In the genomic region with DNA sequence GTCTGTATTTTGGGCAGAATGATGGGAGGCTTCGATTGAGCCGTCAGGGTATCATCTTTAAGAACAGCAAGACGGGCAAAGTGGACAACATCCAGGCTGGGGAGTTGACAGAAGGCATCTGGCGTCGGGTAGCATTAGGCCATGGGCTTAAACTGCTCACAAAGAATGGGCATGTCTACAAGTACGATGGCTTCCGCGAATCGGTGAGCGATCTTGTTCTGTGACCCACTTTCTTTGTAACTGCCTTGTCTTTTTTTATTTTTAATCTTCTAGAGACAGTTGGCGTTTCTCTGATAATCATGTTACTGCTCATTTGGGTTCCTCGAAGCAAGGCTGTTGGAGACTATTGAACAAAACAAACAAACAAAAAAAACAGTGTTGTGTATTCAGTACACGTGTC, we compare ENCODE assay signal across 9 mouse cellular contexts. TPM values are rescaled to one million over a fixed set of nuclear protein-coding genes. Genes with fewer than 3 reads are reported as not detected.
DNase-seq lines count a peak whose midpoint lies in the region; ATAC-seq and TF ChIP-seq lines count a peak whose summit lies in the region.
"Had no signal": no experiment of that assay in that cellular context is flagged by ENCODE, and none has a peak within 500 bp of the region (broad histone marks: within the 10 kb centered on the region; RNA-seq: fewer than 3 reads in every experiment).

No protein-coding gene starts in this region.

- no peaks in the 10 kb centered on the region for H3K27me3 ChIP-seq in spleen, adult 2 months (ENCODE audit: control insufficient read depth, insufficient read depth, low read length)
- no peaks in the 10 kb centered on the region for H3K27me3 ChIP-seq in forebrain, embryonic 11.5 days (ENCODE audit: control insufficient read depth, insufficient read depth, low read length)
- peaks cover 26% of the 10 kb centered on the region for H3K27me3 ChIP-seq in liver, embryonic 12.5 days (replicated peaks)
- no peaks in the 10 kb centered on the region for H3K27me3 ChIP-seq in stomach, postnatal 0 days (ENCODE audit: control insufficient read depth, insufficient read depth, low read length)

- H3K36me3 ChIP-seq in spleen, adult 2 months (ENCODE audit: control insufficient read depth, insufficient read depth, low read length) = peaks cover 31% of the 10 kb centered on the region
- peaks cover 25% of the 10 kb centered on the region for H3K36me3 ChIP-seq in forebrain, embryonic 11.5 days (ENCODE audit: control insufficient read depth, insufficient read depth, low read length)
- peaks cover 50% of the 10 kb centered on the region for H3K36me3 ChIP-seq in liver, embryonic 12.5 days
- peaks cover 25% of the 10 kb centered on the region for H3K36me3 ChIP-seq in stomach, postnatal 0 days (ENCODE audit: control insufficient read depth, insufficient read depth, low read length)

- H3K9me3 ChIP-seq in forebrain, embryonic 11.5 days (ENCODE audit: control insufficient read depth, low read length) = no peaks in the 10 kb centered on the region
- H3K9me3 ChIP-seq in liver, embryonic 12.5 days (replicated peaks) = no peaks in the 10 kb centered on the region
- no peaks in the 10 kb centered on the region for H3K9me3 ChIP-seq in stomach, postnatal 0 days (ENCODE audit: control insufficient read depth, low read length)

- no peak for ATAC-seq in forebrain, embryonic 11.5 days (replicated peaks; ENCODE audit: low FRiP score)
- ATAC-seq in liver, embryonic 12.5 days = no peak
- ATAC-seq in stomach, postnatal 0 days (ENCODE audit: low FRiP score, low TSS enrichment) = no peak

- no peak overlapping the region for H3K27ac ChIP-seq in spleen, adult 2 months (ENCODE audit: insufficient read depth, low read length)
- no peak overlapping the region for H3K27ac ChIP-seq in forebrain, embryonic 11.5 days (ENCODE audit: low read depth, low read length)
- H3K27ac ChIP-seq in liver, embryonic 12.5 days = peak overlapping the region; percentile 76
- 0 out of 2 replicates have a peak overlapping the region, but pooled peaks have one; percentile 89 for H3K27ac ChIP-seq in stomach, postnatal 0 days (replicated peaks)

- TF ChIP-seq EP300 in stomach, postnatal 0 days (optimal IDR thresholded peaks at IDR 0.05) = no peak

- no peak for TF ChIP-seq POLR2A in spleen, adult 2 months (IDR thresholded peaks at IDR 0.05; ENCODE audit: low read depth, low read length)

- no peak for DNase-seq in spleen, adult 2 months (ENCODE audit: low read depth in 1 of 2, low spot score in 2 of 2)
- no peak for DNase-seq in spleen, postnatal 4 days (ENCODE audit: low spot score in 2 of 2)
- DNase-seq in forebrain, embryonic 11.5 days (ENCODE audit: low spot score) = no peak
- no peak for DNase-seq in stomach, postnatal 0 days (ENCODE audit: low spot score)
- no peak for DNase-seq in adrenal gland, postnatal 36 days
- no peak for DNase-seq in cerebellum, adult 18-20 months
- DNase-seq: lung, postnatal 36 days; thymus, postnatal 36 days had no signal

- peak overlapping the region; percentile 88 for H3K4me2 ChIP-seq in forebrain, embryonic 11.5 days (ENCODE audit: low read depth, low read length, severe bottlenecking)
- H3K4me2 ChIP-seq in liver, embryonic 12.5 days = peak overlapping the region; percentile 75
- H3K4me2 ChIP-seq in stomach, postnatal 0 days (replicated peaks; ENCODE audit: low read depth) = peak overlapping the region; percentile 80

- 85% methylated on average over 13 of the region's 13 CpGs for WGBS in spleen, adult 2 months
- 84% methylated on average over 13 of the region's 13 CpGs for WGBS in forebrain, embryonic 11.5 days
- 77% methylated on average over 13 of the region's 13 CpGs for WGBS in liver, embryonic 12.5 days (ENCODE audit: insufficient replicate concordance)
- 71% methylated on average over 13 of the region's 13 CpGs for WGBS in stomach, postnatal 0 days

- peak overlapping the region; percentile 9; the same call in 1 of the 2 replicates for H3K4me3 ChIP-seq in spleen, adult 2 months (ENCODE audit: extremely low read depth, insufficient read depth, insufficient read length)
- peak overlapping the region; percentile 80 for H3K4me3 ChIP-seq in forebrain, embryonic 11.5 days (ENCODE audit: low read depth, low read length)
- H3K4me3 ChIP-seq in liver, embryonic 12.5 days = peak overlapping the region; percentile 86
- peak overlapping the region; percentile 83 for H3K4me3 ChIP-seq in stomach, postnatal 0 days (ENCODE audit: low read depth, low read length)

- peak overlapping the region; percentile 97 for H3K9ac ChIP-seq in forebrain, embryonic 11.5 days (ENCODE audit: low read length)
- H3K9ac ChIP-seq in liver, embryonic 12.5 days = peak overlapping the region; percentile 91
- H3K9ac ChIP-seq in stomach, postnatal 0 days (ENCODE audit: low read length) = peak overlapping the region; percentile 94

- TF ChIP-seq CTCF in spleen, adult 2 months (IDR thresholded peaks at IDR 0.05; ENCODE audit: extremely low read depth, insufficient read depth, insufficient read length, insufficient replicate concordance) = no peak
- TF ChIP-seq CTCF in stomach, postnatal 0 days (IDR thresholded peaks at IDR 0.05; ENCODE audit: low read depth) = no peak

- peaks cover 6% of the 10 kb centered on the region; the same call in 1 of the 2 replicates for H3K4me1 ChIP-seq in spleen, adult 2 months (ENCODE audit: control insufficient read depth, insufficient read depth, insufficient read length)
- peaks cover 10% of the 10 kb centered on the region for H3K4me1 ChIP-seq in forebrain, embryonic 11.5 days (replicated peaks; ENCODE audit: control insufficient read depth, insufficient read depth, low read length)
- peaks cover 23% of the 10 kb centered on the region for H3K4me1 ChIP-seq in liver, embryonic 12.5 days
- no peaks in the 10 kb centered on the region for H3K4me1 ChIP-seq in stomach, postnatal 0 days (replicated peaks; ENCODE audit: control insufficient read depth, insufficient read depth)

RNA-seq across cellular contexts. Expression of gene P2rx3, which starts 1.1 kb away (rescaled TPM):
- 0.20 and 0.28 TPM in 2 replicates for polyA plus RNA-seq in spleen, adult 2 months (2012; rRNA removed)
- polyA plus RNA-seq in forebrain, embryonic 11.5 days (2014; fragmentation: Nextera tagmentation; extraction: Ambion mirVana) = 1.6 and 1.9 TPM in 2 replicates
- 0.30 and 0.61 TPM in 2 replicates for polyA plus RNA-seq in liver, embryonic 12.5 days (2016; fragmentation: Nextera tagmentation; extraction: Ambion mirVana)
- polyA plus RNA-seq in stomach, postnatal 0 days (2015; fragmentation: Nextera tagmentation; extraction: Ambion mirVana) = 0.62 and 0.73 TPM in 2 replicates
- 1 to 10 TPM; 1.6 to 2.0 TPM for total RNA-seq in adrenal gland, postnatal 36 days (2021)

RNA-seq across cellular contexts. Expression of gene Ssrp1, which starts 1.3 kb away (rescaled TPM):
- 105 and 129 TPM in 2 replicates for polyA plus RNA-seq in spleen, adult 2 months (2012; rRNA removed)
- 375 and 413 TPM in 2 replicates for polyA plus RNA-seq in forebrain, embryonic 11.5 days (2014; fragmentation: Nextera tagmentation; extraction: Ambion mirVana)
- polyA plus RNA-seq in liver, embryonic 12.5 days (2016; fragmentation: Nextera tagmentation; extraction: Ambion mirVana) = 228 and 230 TPM in 2 replicates
- polyA plus RNA-seq in stomach, postnatal 0 days (2015; fragmentation: Nextera tagmentation; extraction: Ambion mirVana) = 84.8 and 90.0 TPM in 2 replicates
- total RNA-seq in adrenal gland, postnatal 36 days (2021) = 100 to 1,000 TPM; 126 to 128 TPM

RNA-seq across cellular contexts. Expression of gene Tnks1bp1, which starts 9.5 kb away (rescaled TPM):
- 20.3 and 25.0 TPM in 2 replicates for polyA plus RNA-seq in spleen, adult 2 months (2012; rRNA removed)
- polyA plus RNA-seq in forebrain, embryonic 11.5 days (2014; fragmentation: Nextera tagmentation; extraction: Ambion mirVana) = 10.0 and 10.2 TPM in 2 replicates
- 7.9 and 8.7 TPM in 2 replicates for polyA plus RNA-seq in liver, embryonic 12.5 days (2016; fragmentation: Nextera tagmentation; extraction: Ambion mirVana)
- 32.9 and 34.0 TPM in 2 replicates for polyA plus RNA-seq in stomach, postnatal 0 days (2015; fragmentation: Nextera tagmentation; extraction: Ambion mirVana)
- total RNA-seq in adrenal gland, postnatal 36 days (2021) = 100 to 1,000 TPM in 1 of 2 experiments, 10 to 100 TPM in 1; 94.2 to 103 TPM

RNA-seq across cellular contexts. Expression of gene Prg3, which starts 50.3 kb away (rescaled TPM):
- polyA plus RNA-seq in spleen, adult 2 months (2012; rRNA removed) = 3.7 and 5.0 TPM in 2 replicates
- not detected in 2 replicates for polyA plus RNA-seq in forebrain, embryonic 11.5 days (2014; fragmentation: Nextera tagmentation; extraction: Ambion mirVana)
- 3.1 and 7.1 TPM in 2 replicates for polyA plus RNA-seq in liver, embryonic 12.5 days (2016; fragmentation: Nextera tagmentation; extraction: Ambion mirVana)
- polyA plus RNA-seq in stomach, postnatal 0 days (2015; fragmentation: Nextera tagmentation; extraction: Ambion mirVana) = not detected in 2 replicates
- not detected for total RNA-seq in adrenal gland, postnatal 36 days (2021)

RNA-seq across cellular contexts. Expression of gene Prg2, which starts 58.1 kb away (rescaled TPM):
- 14.5 and 42.2 TPM in 2 replicates for polyA plus RNA-seq in spleen, adult 2 months (2012; rRNA removed)
- polyA plus RNA-seq in forebrain, embryonic 11.5 days (2014; fragmentation: Nextera tagmentation; extraction: Ambion mirVana) = not detected in 2 replicates
- polyA plus RNA-seq in liver, embryonic 12.5 days (2016; fragmentation: Nextera tagmentation; extraction: Ambion mirVana) = 27.7 and 79.1 TPM in 2 replicates
- 0.16 TPM in 1 of 2 replicates, not detected in the other for polyA plus RNA-seq in stomach, postnatal 0 days (2015; fragmentation: Nextera tagmentation; extraction: Ambion mirVana)
- not detected for total RNA-seq in adrenal gland, postnatal 36 days (2021)

Comparison
In these comparisons a context has a peak if more than half of its experiments do, and no peak if none do; other contexts are left out.
1. H3K27ac ChIP-seq: peak in liver, embryonic 12.5 days (single experiment) and stomach, postnatal 0 days (single experiment); none in spleen, adult 2 months (single experiment) and forebrain, embryonic 11.5 days (single experiment).
2. H3K4me3 ChIP-seq: peak in every context shown above with its lines; median percentile 86 in liver, embryonic 12.5 days; 83 in stomach, postnatal 0 days; 80 in forebrain, embryonic 11.5 days; 9 in spleen, adult 2 months.
3. Peak in every context shown above with its lines, with median percentiles within 50 percentile points of each other: H3K4me2 ChIP-seq and H3K9ac ChIP-seq.